Mouse (Mus musculus) heart, postnatal 0 days (tissue): ENCODE measurements around the gene Ormdl3. TPM values are rescaled to one million over a fixed set of nuclear protein-coding genes. Genes with fewer than 3 reads are reported as not detected.

Experiments
- ATAC-seq: fragments of 200-750 bp; cut with Nextera tagmentation; 2 replicates; pipeline ENCODE4 v1.8.0; 2017; ENCODE audit warnings: low read depth, moderate number of reproducible peaks, moderate library complexity; ENCODE audit not compliant: insufficient read depth
- DNase-seq: peaks from one replicate; pipeline ENCODE4 v3.0.0-alpha.2; 2016; ENCODE audit warnings: low spot score
- H3K27ac ChIP-seq: fragments of 300-500 bp; sonication (generic); 2 replicates; pipeline ENCODE4 v1.5.1; 2014; ENCODE audit warnings: low read depth, mild to moderate bottlenecking
- H3K27me3 ChIP-seq: fragments of 300-500 bp; sonication (generic); 2 replicates; pipeline ENCODE4 v1.6.1; 2014; ENCODE audit warnings: low read length, mixed read lengths; ENCODE audit not compliant: control insufficient read depth, insufficient read depth
- H3K36me3 ChIP-seq: fragments of 300-500 bp; sonication (generic); replicated peaks from 2 replicates; pipeline ENCODE4 v1.6.1; 2014; ENCODE audit warnings: low read length, mixed read lengths; ENCODE audit not compliant: control insufficient read depth, insufficient read depth
- H3K4me1 ChIP-seq: fragments of 300-500 bp; sonication (generic); 2 replicates; pipeline ENCODE4 v1.6.1; 2014; ENCODE audit warnings: antibody characterized with exemption; ENCODE audit not compliant: control insufficient read depth, insufficient read depth
- H3K4me2 ChIP-seq: fragments of 300-500 bp; sonication (generic); 2 replicates; pipeline ENCODE4 v1.6.1; 2014; ENCODE audit warnings: low read depth, mild to moderate bottlenecking, low read length, moderate library complexity
- H3K4me3 ChIP-seq: fragments of 300-500 bp; sonication (generic); 2 replicates; pipeline ENCODE4 v1.5.1; 2014; ENCODE audit warnings: low read depth, low read length
- H3K9ac ChIP-seq: fragments of 300-500 bp; sonication (generic); replicated peaks from 2 replicates; pipeline ENCODE4 v1.6.1; 2014; ENCODE audit warnings: low read depth, low read length, mixed read lengths
- H3K9me3 ChIP-seq: fragments of 300-500 bp; sonication (generic); replicated peaks from 2 replicates; pipeline ENCODE4 v1.6.1; 2016; ENCODE audit warnings: low read length; ENCODE audit not compliant: control insufficient read depth
- CTCF ChIP-seq: IDR thresholded peaks from 2 replicates; pipeline ENCODE4 v1.5.1; 2016; ENCODE audit warnings: antibody characterized with exemption, control low read depth, low read depth
- EP300 ChIP-seq: IDR thresholded peaks from 2 replicates; pipeline ENCODE4 v1.6.1; 2016; ENCODE audit warnings: antibody characterized with exemption, low read depth
- WGBS: fragments of 180-500 bp; shearing (Covaris S2); extraction: QIAGEN DNeasy Blood & Tissue Kit; methylation state at CpG from one replicate; pipeline ENCODE4 v1.1.7; 2014; 5-methylcytosine and 5-hydroxymethylcytosine counted together
- polyA plus RNA-seq: library from polyadenylated mRNA; unstranded; fragments of >200 nt; fragmentation: Nextera tagmentation; extraction: Ambion mirVana; gene quantifications from 2 replicates; pipeline ENCODE4 v1.2.1, GENCODE M21; 2015
- total RNA-seq: library from RNA; depleted of rRNA; stranded (reverse); fragments of >200 nt; gene quantifications from 2 replicates; pipeline ENCODE4 v1.2.3, GENCODE M21; 2014; ENCODE audit warnings: low replicate concordance

Ormdl3 gene
- total and polyA plus RNA-seq, 2 experiments from 2014 or later, result 44.8 to 49.4 TPM

DNA sequence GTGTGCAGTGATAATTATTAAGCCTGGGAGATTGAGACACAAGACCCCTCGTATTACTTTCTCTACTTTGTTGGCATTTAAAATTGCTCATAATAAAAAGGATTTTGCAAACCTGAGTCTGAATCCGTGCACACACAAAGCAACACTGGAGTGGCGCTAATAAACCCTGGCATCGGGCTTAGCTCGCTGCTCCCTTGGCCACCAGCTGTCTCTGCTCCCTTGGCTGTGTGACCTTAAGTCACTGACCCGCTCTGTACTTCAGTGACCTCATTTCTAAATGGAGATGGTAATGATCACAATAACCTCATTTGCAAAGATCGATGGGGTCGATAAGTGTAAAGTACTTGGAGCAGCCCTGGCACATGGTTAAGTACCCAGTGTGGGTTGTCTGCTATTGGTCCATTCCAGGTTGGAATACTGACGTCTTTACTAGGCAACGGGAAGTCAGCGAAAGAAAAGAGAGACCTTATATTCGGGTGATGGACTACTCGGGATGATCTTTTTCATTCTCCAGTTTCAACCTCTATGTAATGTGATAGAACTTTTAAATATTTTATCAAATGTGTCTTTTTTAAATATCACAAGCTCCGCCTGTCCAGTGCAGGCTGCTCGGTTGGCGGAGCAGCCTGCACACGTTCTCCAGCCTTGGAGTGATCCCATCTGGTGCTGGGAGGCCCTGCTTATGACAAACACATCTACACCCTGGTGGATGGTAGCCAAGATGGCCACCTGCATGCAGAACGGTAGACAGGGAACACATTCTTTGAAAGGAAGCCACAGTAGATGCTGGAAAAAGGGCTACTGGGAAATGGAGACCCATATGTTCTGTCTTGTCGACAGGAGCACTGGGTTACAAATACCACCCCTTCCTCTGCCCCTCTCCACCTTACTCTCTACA lies 3.6 kb upstream of the Ormdl3 start:
- Histone ChIP-seq H3K27me3 (no peaks in the 10 kb centered on the region), H3K36me3 (no peaks in the 10 kb centered on the region), H3K27ac (no peak overlapping the region), H3K4me2 (no peak overlapping the region), H3K4me3 (no peak overlapping the region), H3K9me3 (no peaks in the 10 kb centered on the region), H3K4me1 (peaks cover 24% of the 10 kb centered on the region), H3K9ac (no peak overlapping the region)
- 71% methylated on average over 19 of the region's 19 CpGs for WGBS
- ATAC-seq, result no peak
- TF ChIP-seq EP300 (no peak), CTCF (no peak)
- no peak for DNase-seq

GRCm38 (mm10) chr11:98589306-98589705 lies 2.1 kb upstream of the Ormdl3 start:
- no peak overlapping the region for H3K4me3 ChIP-seq
- no peak overlapping the region; the same call in 1 of the 2 replicates for H3K9ac ChIP-seq
- ATAC-seq, result no peak
- H3K9me3 ChIP-seq, result no peaks in the 10 kb centered on the region
- TF ChIP-seq CTCF, result no peak
- no peaks in the 10 kb centered on the region for H3K36me3 ChIP-seq
- H3K27me3 ChIP-seq, result no peaks in the 10 kb centered on the region
- H3K4me1 ChIP-seq, result peaks cover 39% of the 10 kb centered on the region
- DNase-seq, result no peak
- H3K27ac ChIP-seq, result peak overlapping the region; percentile 92
- 61% methylated on average over 8 of the region's 8 CpGs for WGBS
- peak overlapping the region; percentile 78; the same call in 1 of the 2 replicates for H3K4me2 ChIP-seq

GRCm38 (mm10) chr11:98588833-98589281 lies 1.7 kb upstream of the Ormdl3 start:
- peak overlapping the region; percentile 78 for H3K4me2 ChIP-seq
- no peak overlapping the region for H3K4me3 ChIP-seq
- H3K27me3 ChIP-seq, result no peaks in the 10 kb centered on the region
- WGBS, result 11% methylated on average over 6 of the region's 6 CpGs
- H3K9ac ChIP-seq, result peak overlapping the region; percentile 24; the same call in 1 of the 2 replicates
- no peaks in the 10 kb centered on the region for H3K36me3 ChIP-seq
- peak; percentile 81 for DNase-seq
- no peaks in the 10 kb centered on the region for H3K9me3 ChIP-seq
- peak overlapping the region; percentile 92 for H3K27ac ChIP-seq
- TF ChIP-seq CTCF (no peak), EP300 (no peak)
- ATAC-seq, result peak; percentile 44; the same call in 1 of the 2 replicates
- H3K4me1 ChIP-seq, result peaks cover 39% of the 10 kb centered on the region

- ATAC-seq (peak; percentile 66), DNase-seq (peak; percentile 95)
- Histone ChIP-seq H3K9me3 (no peaks in the 10 kb centered on the region), H3K27me3 (no peaks in the 10 kb centered on the region), H3K9ac (0 out of 2 replicates have a peak overlapping the region, but pooled peaks have one; percentile 24), H3K36me3 (peaks cover 5% of the 10 kb centered on the region), H3K4me2 (peak overlapping the region; percentile 78), H3K4me1 (peaks cover 39% of the 10 kb centered on the region), H3K27ac (peak overlapping the region; percentile 92), H3K4me3 (peak overlapping the region; percentile 79)
- 4% methylated on average over 20 of the region's 20 CpGs for WGBS
- TF ChIP-seq EP300 (peak; percentile 66; the same call in 1 of the 2 replicates), CTCF (no peak)
These were observed 747 bp upstream of the Ormdl3 start for GRCm38 (mm10) chr11:98587684-98588546.
